Mouse (Mus musculus) small intestine, adult 2 months (tissue): ENCODE measurements around the gene Rufy1. TPM values are rescaled to one million over a fixed set of nuclear protein-coding genes. Genes with fewer than 3 reads are reported as not detected.

Experiments used
- H3K27ac ChIP-seq: fragments of 200-500 bp; 2 replicates; pipeline ENCODE4 v1.5.1; 2012; ENCODE audit warnings: low read depth, low read length, control low read depth, inconsistent platforms; ENCODE audit not compliant: insufficient read depth
- H3K27me3 ChIP-seq: fragments of 200-500 bp; 2 replicates; pipeline ENCODE4 v1.6.1; 2012; ENCODE audit warnings: mild to moderate bottlenecking, moderate library complexity, low read length, inconsistent platforms; ENCODE audit not compliant: control insufficient read depth, insufficient read depth
- H3K36me3 ChIP-seq: fragments of 200-500 bp; 2 replicates; pipeline ENCODE4 v1.6.1; 2012; ENCODE audit warnings: mild to moderate bottlenecking, low read length, control low read depth, inconsistent platforms; ENCODE audit not compliant: control insufficient read depth, insufficient read depth
- H3K4me1 ChIP-seq: fragments of 200-500 bp; 2 replicates; pipeline ENCODE4 v1.6.1; 2012; ENCODE audit warnings: low read length, inconsistent platforms, mixed read lengths; ENCODE audit not compliant: control insufficient read depth, insufficient read depth, insufficient read length
- H3K4me3 ChIP-seq: fragments of 200-500 bp; 2 replicates; pipeline ENCODE4 v1.5.1; 2012; ENCODE audit warnings: low read depth, mild to moderate bottlenecking, control low read depth, inconsistent platforms, low read length, moderate library complexity
- CTCF ChIP-seq: fragments of 200-500 bp; IDR thresholded peaks from 2 replicates; pipeline ENCODE4 v1.5.1; 2012; ENCODE audit warnings: low read depth, mild to moderate bottlenecking, control low read depth, inconsistent platforms, low read length, moderate library complexity, mixed read lengths; ENCODE audit not compliant: insufficient replicate concordance, insufficient read length; ENCODE audit errors: extremely low read depth
- POLR2A ChIP-seq: fragments of 200-500 bp; IDR thresholded peaks from 2 replicates; pipeline ENCODE4 v1.6.1; 2012; ENCODE audit warnings: low read depth, mild to moderate bottlenecking, control low read depth, inconsistent platforms, low read length, moderate library complexity
- WGBS: fragments of 180-500 bp; shearing (Covaris S2); methylation state at CpG from one replicate; pipeline ENCODE4 v1.1.7; 2018; 5-methylcytosine and 5-hydroxymethylcytosine counted together
- polyA plus RNA-seq: library from polyadenylated mRNA; depleted of rRNA; stranded (reverse); fragments of >200 nt; gene quantifications from 2 replicates; pipeline ENCODE4 v1.2.3, GENCODE M21; 2012

Gene Rufy1
- polyA plus RNA-seq, 1 experiment: 15.8 TPM

DNA sequence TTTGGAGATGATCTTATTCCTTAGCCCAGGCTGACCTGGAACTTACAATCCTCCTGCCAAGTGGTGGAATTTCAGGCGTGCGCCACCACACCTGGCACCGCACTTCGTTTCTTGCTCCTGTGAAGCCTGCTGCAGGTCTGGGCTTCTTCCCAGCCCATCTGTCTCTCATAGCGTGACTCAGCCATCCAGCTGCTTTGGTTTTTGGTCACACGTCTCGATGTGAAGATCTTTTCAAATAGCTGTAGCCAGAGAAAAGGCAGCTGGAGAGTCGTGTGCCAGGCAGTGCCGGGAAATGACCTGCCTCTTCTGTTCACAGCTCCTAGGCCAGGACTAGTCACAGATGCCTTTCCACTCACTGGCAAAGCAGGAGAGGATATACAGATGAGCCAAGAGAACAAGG, 10.7 kb upstream of the Rufy1 start:
- Histone ChIP-seq H3K27me3 (no peaks in the 10 kb centered on the region), H3K27ac (no peak overlapping the region), H3K4me3 (no peak overlapping the region), H3K36me3 (no peaks in the 10 kb centered on the region), H3K4me1 (no peaks in the 10 kb centered on the region)
- TF ChIP-seq POLR2A (no peak), CTCF (no peak)
- WGBS: 64% methylated on average over 9 of the region's 9 CpGs

DNA sequence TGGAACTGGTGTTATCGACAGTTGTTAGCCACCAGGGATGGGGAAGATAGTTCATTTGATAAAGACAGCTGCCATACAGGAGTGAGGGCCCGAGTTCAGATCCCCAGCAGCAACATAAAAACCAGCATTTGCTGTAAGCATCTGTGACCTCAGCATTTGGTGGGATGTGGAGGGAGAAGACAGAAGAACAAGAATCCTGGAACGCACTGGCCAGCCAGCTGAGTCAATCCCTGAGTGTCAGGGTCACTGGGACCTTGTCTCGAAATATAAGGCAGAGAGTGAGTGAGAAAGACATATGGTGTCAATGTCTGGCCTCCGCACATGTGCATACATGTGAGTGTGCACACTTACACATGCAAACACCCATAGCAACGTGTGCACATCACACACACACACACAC, 9.8 kb upstream of the Rufy1 start:
- Histone ChIP-seq H3K4me1 (no peaks in the 10 kb centered on the region), H3K4me3 (no peak overlapping the region), H3K27me3 (no peaks in the 10 kb centered on the region), H3K27ac (no peak overlapping the region), H3K36me3 (no peaks in the 10 kb centered on the region)
- TF ChIP-seq CTCF (no peak), POLR2A (no peak)
- WGBS: 69% methylated on average over 6 of the region's 6 CpGs

GRCm38 (mm10) chr11:50439857-50440256, 8.9 kb upstream of the Rufy1 start:
- whole genome bisulfite sequencing: 47% methylated on average over 8 of the region's 8 CpGs
- Histone ChIP-seq H3K4me1 (no peaks in the 10 kb centered on the region), H3K27ac (no peak overlapping the region), H3K27me3 (no peaks in the 10 kb centered on the region), H3K36me3 (no peaks in the 10 kb centered on the region), H3K4me3 (no peak overlapping the region)
- no peak for TF ChIP-seq POLR2A
- TF ChIP-seq CTCF: peak; percentile 18; the same call in 1 of the 2 replicates

GRCm38 (mm10) chr11:50432896-50433295, 2.0 kb upstream of the Rufy1 start:
- 87% methylated on average over 5 of the region's 5 CpGs for WGBS
- Histone ChIP-seq H3K27ac (no peak overlapping the region), H3K4me3 (no peak overlapping the region), H3K4me1 (0 out of 2 replicates have a peak, but pooled peaks cover 2% of the 10 kb centered on the region), H3K27me3 (no peaks in the 10 kb centered on the region), H3K36me3 (no peaks in the 10 kb centered on the region)
- TF ChIP-seq POLR2A (no peak), CTCF (no peak)

- no peak overlapping the region for H3K27ac ChIP-seq
- H3K36me3 ChIP-seq: no peaks in the 10 kb centered on the region
- no peak overlapping the region for H3K4me3 ChIP-seq
- 76% methylated on average over 3 of the region's 3 CpGs for WGBS
- no peak for TF ChIP-seq CTCF
- H3K4me1 ChIP-seq: 0 out of 2 replicates have a peak, but pooled peaks cover 2% of the 10 kb centered on the region
- H3K27me3 ChIP-seq: no peaks in the 10 kb centered on the region
Observed at GRCm38 (mm10) chr11:50432069-50432440, 1.1 kb upstream of the Rufy1 start.

DNA sequence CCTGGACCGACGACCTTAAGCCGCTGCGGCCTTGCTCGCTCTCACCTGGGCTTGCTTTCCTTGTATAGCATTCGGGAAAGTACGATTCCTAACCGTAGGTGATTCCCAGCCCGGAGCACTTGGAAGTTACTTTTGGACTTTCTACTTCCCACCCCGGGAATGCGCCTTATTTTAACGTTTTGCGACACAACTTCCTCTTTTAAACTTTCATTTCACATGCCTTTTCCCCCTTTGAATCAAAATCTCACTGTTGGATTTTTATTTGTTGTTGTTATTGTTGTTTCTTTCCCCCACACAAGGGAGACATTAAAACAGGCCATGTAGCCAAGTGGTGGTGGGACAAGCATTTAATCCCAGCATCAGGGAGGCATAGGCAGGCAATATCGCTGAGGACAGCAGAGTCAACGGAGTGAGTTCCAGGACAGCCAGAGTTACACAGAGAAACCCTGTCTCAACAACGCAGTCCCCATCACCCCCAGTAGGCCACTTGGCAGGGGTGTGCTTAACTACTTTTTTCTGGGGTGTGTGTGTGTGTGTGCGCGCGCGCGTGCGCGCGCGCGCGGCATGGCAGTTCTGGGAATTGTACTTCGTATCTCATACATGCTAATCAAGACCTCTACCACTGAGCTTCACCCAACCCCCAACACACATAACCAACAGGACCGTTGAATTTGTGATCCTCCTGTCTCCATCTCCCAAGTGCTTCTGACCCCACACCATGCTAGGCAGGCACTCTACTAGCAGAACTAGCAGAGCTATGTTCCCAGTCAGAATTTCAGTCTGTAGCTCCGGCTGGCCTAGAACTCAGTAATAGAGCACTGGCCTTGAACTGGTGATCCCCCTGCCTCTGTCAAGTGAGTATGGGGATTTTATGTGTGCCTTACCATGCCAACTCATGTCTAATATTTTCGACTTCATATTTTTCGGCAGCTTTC, 476 bp upstream of the Rufy1 start:
- TF ChIP-seq POLR2A (no peak), CTCF (no peak)
- Histone ChIP-seq H3K36me3 (no peaks in the 10 kb centered on the region), H3K4me1 (0 out of 2 replicates have a peak, but pooled peaks cover 2% of the 10 kb centered on the region), H3K4me3 (peak overlapping the region; percentile 76), H3K27me3 (no peaks in the 10 kb centered on the region), H3K27ac (peak overlapping the region; percentile 87)
- 24% methylated on average over 32 of the region's 32 CpGs for WGBS

DNA sequence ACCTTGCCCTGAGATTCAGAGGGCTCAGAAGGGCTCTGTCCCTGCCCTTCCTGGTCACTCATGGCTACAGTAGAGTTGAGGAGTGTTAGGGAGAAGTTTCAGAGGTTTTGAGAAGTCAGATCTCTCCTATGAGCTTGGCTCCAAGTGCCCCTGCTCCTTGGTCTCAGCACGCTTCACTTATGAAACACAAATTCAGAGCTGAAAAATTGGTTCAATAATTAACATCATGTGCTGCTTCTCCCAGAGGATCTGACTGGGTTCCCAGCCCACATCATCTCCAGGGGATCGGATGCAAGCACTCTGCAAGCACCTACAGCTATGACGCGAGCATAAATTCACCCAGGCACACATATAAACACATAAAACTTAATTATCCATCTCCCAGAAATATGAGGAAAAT, 4.9 kb downstream of the Rufy1 start:
- WGBS: 92% methylated on average over 4 of the region's 4 CpGs
- no peak overlapping the region for H3K4me3 ChIP-seq
- TF ChIP-seq CTCF: no peak
- no peak for TF ChIP-seq POLR2A
- H3K27me3 ChIP-seq: no peaks in the 10 kb centered on the region
- H3K36me3 ChIP-seq: peaks cover 1% of the 10 kb centered on the region; the same call in 1 of the 2 replicates
- H3K27ac ChIP-seq: no peak overlapping the region
- peaks cover 4% of the 10 kb centered on the region for H3K4me1 ChIP-seq
